Mouse (Mus musculus) heart, adult 9 months (tissue): Measurements from ENCODE around the gene Naip2.

Experiments
- DNase-seq, 2 experiments: peaks; one replicate each; pipeline ENCODE4 v3.0.0; 2022; ENCODE audit warnings: low spot score in 2 of 2

The Naip2 gene

GRCm38 (mm10) chr13:100112218-100112972 lies 89.5 kb downstream of the Naip2 start:
- no peak for DNase-seq

GRCm38 (mm10) chr13:100107652-100108472 lies 94.0 kb downstream of the Naip2 start, which contains the start of gene Serf1:
Gene Serf1, plus strand, starts transcription at chr13:100108012.
- DNase-seq: peak; percentile 73 to 75

- peak; percentile 87 to 93 for DNase-seq
Observed at GRCm38 (mm10) chr13:100103748-100104254, 98.1 kb downstream of the Naip2 start, which contains the start of gene Bdp1. Gene Bdp1, minus strand, starts transcription at chr13:100104070.

GRCm38 (mm10) chr13:100103052-100103658 lies 98.7 kb downstream of the Naip2 start:
- no peak for DNase-seq

GRCm38 (mm10) chr13:100098808-100099207 lies 103.1 kb downstream of the Naip2 start:
- DNase-seq: no peak
